Mouse (Mus musculus) ovary, postnatal 10 days (tissue): ENCODE data around the gene Erg.

Source experiments
- DNase-seq: peaks from one replicate; pipeline ENCODE4 v3.0.0; 2022; ENCODE audit warnings: low spot score

Gene Erg

DNA sequence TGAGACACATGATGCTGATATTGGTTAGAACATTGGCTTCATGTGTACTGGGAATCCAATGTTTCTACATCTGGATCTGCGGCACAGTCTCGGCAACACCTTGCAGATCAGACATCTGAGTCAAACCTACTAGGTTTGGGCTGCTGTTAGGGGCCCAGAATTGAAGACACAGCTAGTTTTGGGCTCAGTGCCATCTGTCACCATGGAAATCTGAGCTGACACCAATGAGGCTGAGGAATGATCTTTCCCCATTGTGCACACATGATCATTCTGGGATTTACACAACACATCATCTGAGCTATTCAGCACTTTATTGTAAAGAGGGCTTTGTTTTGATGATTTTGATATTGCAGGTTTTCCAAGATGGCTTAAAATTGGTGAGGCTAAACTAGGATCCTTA lies 199.4 kb downstream of the Erg start:
- no peak for DNase-seq

DNA sequence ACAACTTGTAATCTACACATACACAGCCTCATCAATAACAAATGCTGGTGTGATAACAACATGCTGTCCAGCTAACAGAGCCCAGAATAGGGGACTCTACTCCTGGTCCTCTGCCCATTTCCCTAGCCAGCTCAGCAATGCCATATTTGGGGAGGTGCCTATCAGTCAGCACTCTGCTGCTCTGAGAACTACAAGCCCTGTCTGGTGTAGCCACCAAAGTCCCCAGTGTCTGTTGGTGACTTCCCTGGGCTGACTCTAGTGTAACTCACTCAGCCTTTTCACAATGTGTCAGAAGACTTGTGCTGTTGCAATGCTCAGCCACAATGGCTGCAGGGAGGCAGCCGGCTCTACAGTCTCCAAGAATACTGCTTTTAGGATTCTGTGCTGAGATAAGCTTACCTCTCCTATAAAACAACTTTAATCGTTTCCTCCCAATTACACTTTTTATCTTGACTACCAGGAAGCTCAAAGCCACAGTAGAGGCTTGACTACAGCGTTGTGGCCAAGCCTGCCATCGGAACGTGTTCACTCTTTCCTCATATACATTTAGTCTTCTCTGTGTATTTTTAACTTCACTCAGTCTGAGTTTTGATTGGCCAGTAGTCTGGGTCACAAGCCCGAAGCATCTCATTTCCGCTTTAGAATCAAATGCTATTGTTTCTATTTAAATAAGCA lies 201.0 kb downstream of the Erg start:
- no peak for DNase-seq

DNA sequence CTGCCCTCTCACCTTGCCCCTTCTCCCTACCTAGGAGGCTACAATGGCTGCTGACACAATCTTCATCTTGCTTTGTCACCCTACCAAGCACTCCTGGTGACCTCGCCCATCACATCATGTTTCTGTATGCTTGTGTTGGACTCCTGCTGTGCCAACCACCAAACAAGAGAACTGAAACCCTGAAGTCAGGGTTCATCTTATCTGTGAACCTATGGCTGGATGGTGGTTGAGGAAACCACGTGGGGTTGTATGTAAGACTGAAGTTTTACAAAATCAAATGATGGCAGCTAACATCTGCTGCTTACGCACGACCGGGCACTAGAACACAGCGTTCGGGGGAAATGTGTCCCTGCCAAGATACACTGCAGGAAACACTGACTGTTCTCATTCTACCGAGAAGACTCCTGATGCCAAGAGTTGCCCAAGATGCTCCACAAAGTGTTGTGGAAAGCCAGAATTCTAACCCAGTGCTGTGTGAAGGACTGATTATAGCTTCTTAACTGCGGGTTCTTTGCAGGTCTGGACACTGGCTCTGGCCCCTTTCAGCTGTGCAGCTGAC lies 201.7 kb downstream of the Erg start:
- no peak for DNase-seq

DNA sequence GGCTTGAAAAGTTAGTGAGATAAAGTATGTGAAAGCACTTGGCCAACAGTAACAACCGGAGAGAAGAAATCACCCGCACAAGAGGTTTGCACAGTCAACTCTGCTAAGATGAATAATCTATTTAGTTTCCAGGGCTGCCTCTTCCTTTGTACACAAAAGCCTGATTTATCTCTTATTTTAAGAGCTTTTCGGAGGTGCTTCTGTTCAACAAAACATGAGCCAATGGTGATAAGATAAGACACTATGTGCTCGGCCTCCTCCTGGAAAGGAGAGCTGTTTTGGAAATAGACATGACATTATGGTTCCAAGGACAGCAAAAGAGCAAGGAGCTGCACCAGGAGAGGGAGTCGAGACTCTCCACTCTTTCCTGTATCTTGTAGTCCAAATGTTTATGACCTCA lies 204.1 kb downstream of the Erg start:
- no peak for DNase-seq

DNA sequence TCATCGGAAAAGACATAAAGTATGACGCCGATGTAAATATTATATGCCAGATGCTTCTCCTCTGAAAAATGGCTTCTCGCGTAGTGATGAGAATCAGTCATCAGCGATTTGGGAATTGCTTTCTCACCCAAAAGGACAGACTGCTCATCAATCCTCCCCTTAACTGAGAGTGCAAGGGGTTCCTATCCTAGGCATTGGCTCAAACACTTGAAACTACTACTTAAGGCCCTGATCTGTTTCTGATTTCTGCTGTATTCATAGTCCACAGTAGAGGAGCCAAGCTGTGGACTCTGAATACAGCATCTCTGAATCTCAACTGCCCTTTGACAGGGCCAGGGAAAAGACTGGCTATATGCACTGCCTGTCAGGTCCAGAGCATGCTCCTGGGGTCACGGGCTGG lies 209.6 kb downstream of the Erg start:
- no peak for DNase-seq

DNA sequence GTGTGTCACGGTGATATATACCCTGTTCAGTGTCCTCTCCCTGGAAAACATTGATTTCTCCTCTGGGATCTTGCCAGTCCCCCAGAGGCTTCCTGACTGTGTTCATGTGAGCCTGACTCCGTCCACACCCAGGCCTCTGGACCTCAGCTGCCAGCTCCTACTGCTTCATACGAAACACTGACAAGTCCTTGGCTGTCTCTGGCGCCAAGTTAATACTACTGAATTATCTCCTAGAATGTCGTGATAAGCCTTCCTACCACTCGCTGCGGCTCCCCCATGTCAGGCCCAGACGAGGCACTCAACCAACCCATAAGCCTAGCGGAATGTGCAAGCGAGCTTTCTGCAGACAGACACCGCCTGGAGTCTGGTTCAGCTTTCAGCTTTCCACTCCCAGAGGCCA lies 210.0 kb downstream of the Erg start:
- DNase-seq = no peak

DNA sequence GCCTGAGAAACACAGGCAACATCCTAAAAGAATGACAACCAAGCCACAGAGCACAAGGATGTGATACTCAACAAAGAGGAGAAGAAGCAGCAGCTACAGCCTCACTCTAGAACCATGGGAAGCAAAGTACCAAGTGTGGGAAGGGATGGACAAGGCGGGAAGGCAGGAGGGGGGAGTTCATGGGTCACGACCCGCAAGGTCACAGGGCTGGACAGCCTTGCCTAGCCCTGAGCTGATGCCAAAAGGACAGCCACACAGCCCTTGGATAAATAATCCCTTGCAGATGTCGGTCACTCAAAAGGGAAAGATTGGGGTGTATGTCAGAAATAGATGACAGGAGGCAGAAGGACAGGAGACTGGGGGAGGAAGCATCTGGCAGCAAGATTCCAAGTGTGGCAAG lies 211.7 kb downstream of the Erg start:
- no peak for DNase-seq

DNA sequence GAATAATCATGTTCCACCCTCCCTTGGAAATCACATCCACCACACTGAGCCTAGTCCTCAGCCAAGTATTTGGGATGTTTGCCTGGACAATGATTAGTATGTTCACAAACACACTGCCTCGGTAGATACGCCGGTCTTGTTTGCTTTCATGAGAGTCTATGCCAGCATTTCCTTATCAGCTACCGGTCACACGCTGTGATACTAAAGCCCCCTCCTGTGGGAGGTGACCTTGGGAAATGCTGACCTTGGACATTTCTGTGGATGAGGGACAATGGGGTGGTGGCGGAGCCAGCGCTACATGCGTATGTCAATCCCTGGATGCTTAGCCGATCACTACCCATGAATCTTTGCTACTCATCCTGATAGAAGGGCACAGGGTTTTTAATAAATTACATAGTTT lies 213.4 kb downstream of the Erg start:
- no peak for DNase-seq

DNA sequence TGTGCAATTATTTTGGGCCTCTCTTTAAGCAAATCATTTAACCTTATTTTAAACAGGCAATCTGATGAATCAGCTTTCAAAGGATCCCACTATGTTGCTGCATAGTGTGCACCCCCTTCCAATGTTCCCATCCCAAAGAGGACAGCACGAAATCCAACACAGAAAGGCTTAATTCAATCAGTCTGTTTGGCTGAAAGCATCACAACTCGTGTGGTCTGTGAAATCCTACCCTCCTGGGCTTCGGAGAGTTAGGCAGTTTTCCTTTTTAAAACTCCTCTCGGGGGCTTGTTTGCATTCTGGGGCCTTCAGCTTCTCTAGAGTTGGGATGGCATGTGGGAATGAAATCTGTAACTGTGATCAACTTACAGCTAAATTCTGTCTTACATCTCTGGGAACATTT lies 214.7 kb downstream of the Erg start:
- no peak for DNase-seq

DNA sequence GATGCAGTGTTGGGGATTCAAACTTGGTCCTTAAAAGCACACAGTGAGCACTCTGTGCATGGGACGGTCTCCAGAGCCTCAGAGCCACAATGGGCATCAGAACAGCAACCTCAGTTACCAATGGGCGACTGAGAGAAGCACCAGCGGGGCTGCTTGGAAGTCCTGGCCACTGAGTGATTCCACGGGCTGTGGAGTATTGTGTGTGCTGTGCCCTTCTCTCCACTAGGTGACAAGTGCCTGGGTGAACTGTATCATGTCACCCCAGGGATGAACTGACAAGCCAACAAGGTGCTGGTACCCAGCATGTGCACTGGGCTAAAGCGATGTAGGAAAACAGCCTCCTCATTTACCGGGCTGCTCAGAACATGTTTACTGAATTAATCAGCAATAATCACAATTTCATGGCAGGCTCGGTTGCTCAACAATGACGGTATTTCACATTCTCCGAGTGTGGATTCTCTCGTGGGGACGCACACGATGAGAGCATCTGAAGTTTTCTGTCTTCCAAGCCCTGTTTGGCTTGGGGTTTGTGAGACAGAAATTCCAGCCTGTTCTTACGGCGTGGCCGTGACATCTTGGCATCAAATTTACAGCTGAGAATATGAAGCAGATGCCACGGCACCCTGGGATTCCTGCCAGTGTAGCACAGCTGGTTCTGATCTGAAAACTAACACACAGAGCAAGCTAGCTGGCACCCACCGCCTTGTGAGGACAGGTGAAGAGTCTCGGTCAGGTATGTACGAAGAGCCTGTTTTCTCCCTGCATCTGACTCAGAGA lies 219.2 kb downstream of the Erg start:
- DNase-seq = no peak

DNA sequence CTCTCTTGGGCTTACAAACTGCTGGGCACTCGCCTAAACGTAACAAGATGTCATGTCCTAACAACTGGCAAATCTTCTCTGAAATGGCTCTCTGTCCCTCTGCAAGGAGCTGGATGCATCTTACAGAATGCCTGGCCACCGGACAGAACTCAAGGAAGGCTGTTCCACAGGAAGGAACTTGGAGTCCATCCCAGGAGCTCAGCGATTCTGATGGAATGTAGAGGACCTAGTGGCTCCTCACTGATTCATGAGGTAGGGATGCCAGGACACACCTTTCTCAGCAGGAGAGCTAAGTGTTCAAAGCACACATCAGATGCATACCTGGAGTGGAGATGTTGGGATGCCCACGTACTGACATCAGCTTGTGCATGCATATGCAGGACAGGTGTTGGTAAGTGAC lies 221.2 kb downstream of the Erg start:
- DNase-seq = no peak

DNA sequence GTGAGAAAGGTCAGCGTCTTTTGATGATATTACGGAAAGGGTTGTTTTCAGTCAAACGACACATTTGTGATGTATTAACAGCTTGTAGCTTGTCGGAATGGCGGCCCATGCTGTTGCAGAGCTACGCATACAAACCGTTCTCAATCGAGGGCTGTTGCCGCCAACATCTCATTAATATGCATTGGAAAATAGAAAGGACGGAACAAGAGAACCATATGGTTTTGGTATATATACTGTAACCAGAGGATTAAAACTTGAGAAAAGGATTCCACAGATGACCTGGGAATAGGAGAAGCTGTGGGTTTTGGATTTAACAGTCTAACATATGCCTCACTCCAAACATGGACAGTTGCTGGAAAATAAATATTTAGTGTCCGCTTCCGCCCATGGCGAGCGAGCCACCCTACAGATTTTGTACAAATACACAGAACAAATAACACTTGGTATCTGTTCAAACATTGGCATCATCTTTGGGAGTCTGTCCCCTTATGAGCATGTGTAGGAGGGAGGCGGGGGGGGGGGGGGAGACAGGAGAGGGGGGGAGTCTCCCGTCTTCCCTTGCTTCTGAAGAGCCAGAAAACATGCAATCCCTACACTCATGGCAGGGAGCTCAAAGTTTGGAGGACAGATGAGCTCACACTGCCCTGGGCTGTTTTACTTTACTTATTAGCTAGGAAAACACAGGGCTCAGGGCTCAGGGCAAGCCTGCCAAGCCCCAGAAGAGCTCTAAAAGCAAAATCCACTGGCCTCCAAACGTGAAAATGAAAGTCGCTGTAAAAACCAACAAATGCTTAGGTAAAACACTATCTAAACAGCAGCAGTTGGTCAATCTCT lies 222.5 kb downstream of the Erg start:
- no peak for DNase-seq

DNA sequence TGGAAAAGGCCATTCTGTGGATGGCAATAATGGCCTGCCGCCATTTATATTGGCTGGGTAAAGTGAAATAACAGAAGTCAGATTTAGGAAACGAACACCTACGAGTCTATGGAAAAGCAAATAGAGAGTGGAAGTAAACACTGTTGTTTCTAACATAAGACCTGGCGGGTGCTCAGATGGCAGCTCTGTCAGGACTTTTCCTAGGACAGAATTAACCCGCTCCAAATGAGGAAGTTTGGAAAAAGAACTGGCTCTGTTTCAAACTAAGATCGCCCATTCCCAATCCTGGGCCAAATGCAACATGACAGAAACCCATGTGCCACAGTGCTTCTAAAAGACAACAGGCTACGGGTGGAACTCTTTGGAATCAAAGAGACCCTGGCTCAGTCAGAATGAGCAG lies 224.4 kb downstream of the Erg start:
- DNase-seq = no peak

DNA sequence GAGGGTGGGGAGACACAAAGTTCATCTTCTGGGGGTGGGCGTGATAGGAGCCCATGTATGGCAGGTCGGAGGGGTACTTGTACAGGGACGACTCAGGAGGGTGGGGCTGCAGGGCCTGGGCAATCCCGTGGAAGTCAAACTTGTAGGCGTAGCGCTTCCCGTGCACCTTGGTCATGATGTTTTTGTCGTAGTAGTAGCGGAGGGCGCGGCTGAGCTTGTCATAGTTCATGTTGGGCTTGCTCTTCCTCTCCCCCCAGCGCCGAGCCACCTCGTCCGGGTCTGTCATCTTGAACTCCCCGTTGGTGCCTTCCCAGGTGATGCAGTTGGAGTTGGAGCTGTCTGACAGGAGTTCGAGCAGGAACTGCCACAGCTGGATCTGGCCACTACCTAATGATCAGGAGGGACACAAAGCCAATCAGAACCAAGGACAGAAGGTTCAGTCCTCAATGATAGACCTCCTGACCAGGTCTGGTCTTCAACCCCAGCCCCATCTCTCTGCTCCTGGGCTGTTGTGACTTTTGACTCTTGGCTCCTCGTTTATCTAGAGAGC lies 225.4 kb downstream of the Erg start:
- DNase-seq = no peak

DNA sequence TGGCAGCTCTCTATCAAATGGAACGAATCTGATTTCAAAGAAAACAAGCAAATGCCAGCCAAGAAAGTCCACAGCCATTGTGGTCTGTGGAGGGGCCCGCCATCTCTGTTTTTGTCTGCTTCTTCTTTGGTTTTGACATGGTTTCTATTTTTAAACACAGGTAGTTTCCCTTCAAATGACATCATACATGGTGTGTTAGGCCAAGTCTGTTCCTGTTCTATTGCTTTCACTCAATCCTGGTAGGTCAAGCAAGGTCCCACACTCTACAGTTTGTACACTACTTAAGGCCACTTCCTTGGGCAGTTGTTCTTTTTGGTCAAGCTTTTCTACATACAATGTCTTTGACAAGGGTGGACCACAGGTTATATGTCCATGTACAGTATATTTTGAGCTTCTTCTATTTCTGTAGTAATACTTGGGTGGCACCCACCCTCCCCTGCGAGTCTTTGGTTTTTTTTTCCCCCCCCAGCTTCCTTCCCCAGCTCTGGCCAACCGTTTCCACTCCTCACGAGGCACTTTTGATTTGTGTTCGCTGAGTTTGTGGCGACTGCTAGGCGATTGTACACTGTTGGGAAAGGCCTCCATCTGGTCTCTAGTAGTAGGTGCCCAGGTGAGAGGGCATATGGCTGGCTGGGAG lies 226.1 kb downstream of the Erg start:
- no peak for DNase-seq

DNA sequence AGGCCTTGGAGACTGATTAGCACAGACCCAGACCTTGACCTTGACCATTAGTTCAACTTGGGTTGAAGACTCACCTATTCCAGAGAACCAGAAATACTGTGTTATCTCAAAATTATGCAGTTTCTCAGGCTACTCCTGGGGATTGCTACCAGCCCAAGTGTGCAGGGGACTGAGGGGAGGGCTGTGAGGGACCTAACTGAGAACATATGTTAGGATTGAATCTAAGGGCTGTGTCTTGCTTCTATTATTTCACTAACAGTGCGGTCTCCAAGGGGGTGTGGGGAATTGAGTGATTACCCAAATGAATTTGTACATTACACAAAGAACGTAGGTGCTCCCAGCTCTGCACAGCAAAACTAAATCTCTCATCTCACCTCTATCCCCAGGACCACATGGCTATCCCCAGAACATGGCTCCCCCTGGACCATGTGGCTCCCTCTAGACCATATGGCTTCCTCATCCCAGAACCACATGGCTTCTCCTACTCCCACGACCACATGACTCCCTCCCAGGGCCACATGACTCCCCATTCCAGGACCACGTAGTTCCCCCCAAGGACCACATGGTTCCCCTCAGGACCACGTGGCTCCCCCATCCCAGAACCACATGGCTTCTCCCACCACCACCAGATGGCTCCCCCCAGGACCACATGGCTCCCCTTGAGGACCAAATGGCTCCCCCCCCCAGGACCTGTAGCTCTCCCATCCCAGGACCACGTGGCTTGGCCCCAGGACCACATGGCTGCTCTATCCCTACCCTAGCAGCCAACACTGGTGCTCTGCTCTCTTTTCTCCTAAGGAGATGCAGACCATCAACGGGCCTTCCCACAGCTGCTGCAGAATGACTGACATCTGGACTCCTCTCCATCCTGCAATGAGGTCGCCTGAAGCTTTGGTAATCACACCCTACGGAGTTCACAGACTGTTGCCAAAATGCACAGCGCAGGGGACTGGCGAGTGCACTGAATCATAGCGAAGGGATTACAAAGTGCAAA lies 229.1 kb downstream of the Erg start:
- no peak for DNase-seq

DNA sequence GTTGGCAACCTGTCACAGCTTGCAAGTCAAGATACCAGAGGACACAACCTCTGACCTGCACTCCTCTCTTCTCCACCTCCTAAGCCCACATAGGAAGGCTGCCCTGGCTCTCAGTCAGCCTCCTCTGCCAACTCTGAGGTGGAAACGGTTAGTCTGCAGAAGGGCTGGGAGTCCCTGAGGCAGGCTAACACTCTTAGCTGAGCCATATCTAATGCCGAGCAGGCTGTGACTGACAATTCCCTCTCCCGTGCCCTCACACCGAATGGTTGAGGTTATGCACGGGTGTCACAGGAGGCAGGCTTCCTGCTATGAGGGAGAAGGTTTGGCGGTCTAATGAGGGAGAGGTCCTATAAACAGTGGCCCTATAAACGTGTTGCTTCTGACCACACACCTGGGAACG lies 232.6 kb downstream of the Erg start:
- no peak for DNase-seq

DNA sequence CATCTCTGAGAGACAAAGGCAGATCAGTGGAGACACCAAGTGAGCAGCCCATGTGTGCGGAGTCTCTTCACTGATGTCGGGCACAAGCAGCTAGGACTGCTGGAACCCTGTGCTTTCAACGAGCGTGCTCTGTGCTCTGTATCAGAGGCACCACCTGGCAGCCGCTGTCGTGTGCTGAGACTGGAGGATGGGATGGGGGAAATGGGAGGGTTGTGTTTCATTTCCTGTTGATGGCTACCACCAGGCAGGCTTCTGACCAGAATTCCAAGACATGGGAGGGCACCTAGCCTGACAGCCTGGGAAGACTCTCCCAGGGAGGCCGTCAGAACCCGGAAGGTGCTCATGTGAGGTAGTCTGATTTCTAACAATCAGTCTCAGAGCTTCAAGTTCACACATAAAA lies 234.1 kb downstream of the Erg start:
- no peak for DNase-seq

DNA sequence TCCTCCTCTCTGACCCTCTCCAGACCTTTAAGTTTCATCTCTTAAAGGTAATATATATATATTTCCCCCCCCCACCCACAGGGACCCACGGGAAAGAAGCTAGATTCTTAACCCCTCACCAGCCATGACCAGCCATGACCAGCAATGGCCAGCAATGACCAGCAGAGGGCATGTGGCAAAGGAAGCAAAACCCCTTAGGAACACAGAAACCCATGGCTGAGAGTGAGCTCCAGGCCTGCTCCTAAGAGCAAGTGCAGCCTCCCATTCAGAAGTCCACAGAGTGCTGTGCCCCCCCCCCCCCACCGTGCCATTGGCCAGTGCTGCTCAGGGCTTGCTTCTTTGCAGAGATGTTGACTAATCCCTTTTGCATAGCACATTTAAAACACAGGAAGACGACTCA lies 235.9 kb downstream of the Erg start:
- no peak for DNase-seq

DNA sequence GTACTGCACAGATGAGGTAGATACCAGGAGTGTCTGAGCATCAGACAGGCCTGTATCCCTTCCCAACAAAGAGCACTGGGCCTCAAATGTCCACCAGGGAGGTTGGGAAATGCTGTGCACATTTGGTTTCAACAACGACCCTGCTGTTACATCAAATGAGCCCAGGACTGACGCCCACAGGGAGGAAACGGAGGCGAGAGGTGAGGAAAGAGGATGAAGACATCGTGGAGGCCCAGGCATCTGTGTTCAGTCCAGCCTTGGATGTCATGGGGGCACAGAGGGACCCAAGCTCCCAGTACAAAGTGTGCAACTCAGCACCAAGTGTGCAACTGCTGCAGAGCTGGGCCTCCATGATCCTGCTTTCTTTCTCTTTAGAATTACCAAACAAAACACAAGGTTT lies 236.6 kb downstream of the Erg start:
- no peak for DNase-seq

DNA sequence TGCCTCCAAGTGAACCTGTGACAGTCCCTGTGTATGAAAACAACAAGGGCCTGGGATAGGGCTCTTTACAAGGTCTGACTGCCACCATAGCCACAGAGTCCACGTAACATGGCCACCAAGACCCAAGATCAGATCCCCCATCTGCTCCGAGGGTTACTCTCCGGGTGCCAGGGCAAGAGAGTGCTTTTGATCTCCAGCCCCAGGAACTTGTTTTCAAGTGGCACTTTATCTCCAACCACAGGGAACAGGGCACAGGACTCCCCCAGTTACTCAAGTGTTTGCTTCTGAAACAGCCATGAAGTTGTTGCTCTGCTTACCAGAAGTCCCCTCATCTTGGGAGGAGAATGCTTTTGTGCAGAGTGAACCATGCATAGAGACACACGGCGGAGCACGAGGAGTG lies 237.0 kb downstream of the Erg start:
- no peak for DNase-seq
